Mouse (Mus musculus): ENCODE measurements around the gene Gckr. TPM values are rescaled to one million over a fixed set of nuclear protein-coding genes. Genes with fewer than 3 reads are reported as not detected.

Gene Gckr
- total and polyA plus RNA-seq, 3 experiments, result not detected

GRCm38 (mm10) chr5:31297981-31298380 lies 738 bp downstream of the Gckr start:
- dilution Hi-C loops (cut with MboI; ENCODE audit: extremely low pct_ligation_motif_present, extremely low pct_unique_long_range_greater_than_20kb, low sequenced_read_pairs) (no loop called here), in situ Hi-C loops (cut with MboI; ENCODE audit: low pct_ligation_motif_present, low pct_unique_long_range_greater_than_20kb, low sequenced_read_pairs) (no loop called here)
- TF ChIP-seq MEF2A (IDR thresholded peaks at IDR 0.05; ENCODE audit: borderline replicate concordance, low read depth, low read length) (no peak), HCFC1 (IDR thresholded peaks at IDR 0.05; ENCODE audit: low read depth, low read length) (no peak)
- Histone ChIP-seq H3K4me3 (replicated peaks in 1 of 3; ENCODE audit: low read depth in 2 of 3, low read length in 2 of 3, poor library complexity in 1 of 3) (no peak overlapping the region), H3K27me3 (replicated peaks) (peaks cover 76% of the 10 kb centered on the region), H3K27ac (ENCODE audit: insufficient read depth, low read depth) (no peak overlapping the region), H3K9ac (ENCODE audit: insufficient read depth, low read depth) (no peak overlapping the region), H3K9me3 (replicated peaks; ENCODE audit: low read length) (no peaks in the 10 kb centered on the region), H3K4me2 (ENCODE audit: insufficient read depth, low read depth, poor library complexity, severe bottlenecking) (no peak overlapping the region), H3K4me1 (ENCODE audit: control insufficient read depth in 1 of 2, insufficient read depth in 2 of 2) (peaks cover 2 to 3% of the 10 kb centered on the region in 2 experiments; a peak in 3 of 4 replicates), H3K79me2 (replicated peaks; ENCODE audit: control insufficient read depth, extremely low read depth, insufficient read depth, poor library complexity, severe bottlenecking) (no peaks in the 10 kb centered on the region), H3K36me3 (replicated peaks in 1 of 2; ENCODE audit: control insufficient read depth in 1 of 2, insufficient read depth in 1 of 2, low read length in 1 of 2) (no peaks in the 10 kb centered on the region)
- no peak for DNase-seq (ENCODE audit: extremely low read depth)

GRCm38 (mm10) chr5:31298486-31298885 lies 1.2 kb downstream of the Gckr start:
- in situ Hi-C loops (cut with MboI; ENCODE audit: low pct_ligation_motif_present, low pct_unique_long_range_greater_than_20kb, low sequenced_read_pairs) (no loop called here), dilution Hi-C loops (cut with MboI; ENCODE audit: extremely low pct_ligation_motif_present, extremely low pct_unique_long_range_greater_than_20kb, low sequenced_read_pairs) (no loop called here)
- no peak overlapping the region for H3K27ac ChIP-seq (ENCODE audit: insufficient read depth, low read depth)
- no peaks in the 10 kb centered on the region for H3K79me2 ChIP-seq (replicated peaks; ENCODE audit: control insufficient read depth, extremely low read depth, insufficient read depth, poor library complexity, severe bottlenecking)
- peaks cover 73% of the 10 kb centered on the region for H3K27me3 ChIP-seq (replicated peaks)
- no peak overlapping the region for H3K4me3 ChIP-seq (replicated peaks in 1 of 3; ENCODE audit: low read depth in 2 of 3, low read length in 2 of 3, poor library complexity in 1 of 3)
- no peak overlapping the region for H3K9ac ChIP-seq (ENCODE audit: insufficient read depth, low read depth)
- H3K9me3 ChIP-seq (replicated peaks; ENCODE audit: low read length), result no peaks in the 10 kb centered on the region
- peaks cover 2 to 3% of the 10 kb centered on the region in 2 experiments; a peak in 3 of 4 replicates for H3K4me1 ChIP-seq (ENCODE audit: control insufficient read depth in 1 of 2, insufficient read depth in 2 of 2)
- TF ChIP-seq ZMIZ1 (IDR thresholded peaks at IDR 0.05; ENCODE audit: low read depth, low read length), result no peak
- TF ChIP-seq JUND (conservative IDR thresholded peaks at IDR 0.05; ENCODE audit: low read depth, low read length), result no peak
- no peak for TF ChIP-seq CHD1 (IDR thresholded peaks at IDR 0.05; ENCODE audit: low read depth, low read length)
- TF ChIP-seq CHD2 (IDR thresholded peaks at IDR 0.05; ENCODE audit: low read length), result no peak
- no peak for TF ChIP-seq ZKSCAN1 (IDR thresholded peaks at IDR 0.05; ENCODE audit: borderline replicate concordance, low read depth, low read length)
- no peak for TF ChIP-seq MXI1 (IDR thresholded peaks at IDR 0.05; ENCODE audit: low read depth, low read length)
- no peak for TF ChIP-seq UBTF (IDR thresholded peaks at IDR 0.05; ENCODE audit: low read depth, low read length)
- TF ChIP-seq ELF1 (IDR thresholded peaks at IDR 0.05; ENCODE audit: low read depth, low read length), result no peak
- no peak for TF ChIP-seq TBP (conservative IDR thresholded peaks at IDR 0.05; ENCODE audit: low read depth, low read length)
- TF ChIP-seq MYC (IDR thresholded peaks at IDR 0.05; ENCODE audit: low read depth, low read length), result no peak
- TF ChIP-seq SMC3 (IDR thresholded peaks at IDR 0.05; ENCODE audit: low read depth, low read length), result no peak
- no peak for TF ChIP-seq PAX5 (IDR thresholded peaks at IDR 0.05; ENCODE audit: low read length)
- TF ChIP-seq MEF2A (IDR thresholded peaks at IDR 0.05; ENCODE audit: borderline replicate concordance, low read depth, low read length), result no peak
- no peak for TF ChIP-seq EP300 (IDR thresholded peaks at IDR 0.05; ENCODE audit: low read length)
- TF ChIP-seq ZNF384 (IDR thresholded peaks at IDR 0.05; ENCODE audit: low read depth, low read length), result no peak
- no peak for TF ChIP-seq ETS1 (conservative IDR thresholded peaks at IDR 0.05; ENCODE audit: low read depth, low read length)
- TF ChIP-seq SIN3A (IDR thresholded peaks at IDR 0.05; ENCODE audit: low read length), result no peak
- TF ChIP-seq NELFE (IDR thresholded peaks at IDR 0.05; ENCODE audit: low read depth, low read length), result no peak
- TF ChIP-seq POLR2A (IDR thresholded peaks at IDR 0.05; ENCODE audit: low read depth, low read length), result no peak
- no peaks in the 10 kb centered on the region for H3K36me3 ChIP-seq (replicated peaks in 1 of 2; ENCODE audit: control insufficient read depth in 1 of 2, insufficient read depth in 1 of 2, low read length in 1 of 2)
- no peak overlapping the region for H3K4me2 ChIP-seq (ENCODE audit: insufficient read depth, low read depth, poor library complexity, severe bottlenecking)
- DNase-seq (ENCODE audit: extremely low read depth), result no peak

Data from CH12.LX (cell line).